Mouse (Mus musculus): ENCODE measurements around the gene Sub1. TPM values are rescaled to one million over a fixed set of nuclear protein-coding genes. Genes with fewer than 3 reads are reported as not detected.

Sub1 gene
- polyA plus RNA-seq, 2 experiments: 226 to 728 TPM

- Histone ChIP-seq H3K4me3 (replicated peaks; ENCODE audit: low read length) (no peak overlapping the region), H3K27me3 (ENCODE audit: control insufficient read depth, insufficient read depth, low read length) (no peaks in the 10 kb centered on the region), H3K36me3 (ENCODE audit: control insufficient read depth, insufficient read depth, low read length) (peaks cover 64% of the 10 kb centered on the region), H3K27ac (replicated peaks; ENCODE audit: low read depth, low read length) (no peak overlapping the region), H3K4me2 (replicated peaks; ENCODE audit: low read depth, low read length, severe bottlenecking) (no peak overlapping the region), H3K9ac (ENCODE audit: low read depth, low read length, severe bottlenecking) (no peak overlapping the region), H3K9me3 (ENCODE audit: control insufficient read depth, low read length) (no peaks in the 10 kb centered on the region), H3K4me1 (ENCODE audit: control insufficient read depth, insufficient read depth, low read length) (peaks cover 20% of the 10 kb centered on the region)
- ATAC-seq (ENCODE audit: low FRiP score, low read depth): no peak
- WGBS: 70% methylated on average over 3 of the region's 3 CpGs
- no peak for TF ChIP-seq POLR2A (IDR thresholded peaks at IDR 0.05; ENCODE audit: borderline replicate concordance, extremely low read depth, insufficient read depth, insufficient read length)
- peak; percentile 41 for DNase-seq (ENCODE audit: low spot score)
Measured at GRCm38 (mm10) chr15:11991552-11992113, 5.2 kb downstream of the Sub1 start.

- no peak overlapping the region for H3K4me3 ChIP-seq (replicated peaks; ENCODE audit: low read length)
- 93% methylated on average over 4 of the region's 4 CpGs for WGBS
- no peaks in the 10 kb centered on the region for H3K27me3 ChIP-seq (ENCODE audit: control insufficient read depth, insufficient read depth, low read length)
- no peak overlapping the region for H3K4me2 ChIP-seq (replicated peaks; ENCODE audit: low read depth, low read length, severe bottlenecking)
- no peak overlapping the region for H3K9ac ChIP-seq (ENCODE audit: low read depth, low read length, severe bottlenecking)
- peaks cover 92% of the 10 kb centered on the region for H3K36me3 ChIP-seq (ENCODE audit: control insufficient read depth, insufficient read depth, low read length)
- ATAC-seq (ENCODE audit: low FRiP score, low read depth) (no peak), DNase-seq (ENCODE audit: low spot score) (no peak)
- H3K9me3 ChIP-seq (ENCODE audit: control insufficient read depth, low read length): no peaks in the 10 kb centered on the region
- no peak for TF ChIP-seq POLR2A (IDR thresholded peaks at IDR 0.05; ENCODE audit: borderline replicate concordance, extremely low read depth, insufficient read depth, insufficient read length)
- peaks cover 5% of the 10 kb centered on the region for H3K4me1 ChIP-seq (ENCODE audit: control insufficient read depth, insufficient read depth, low read length)
- H3K27ac ChIP-seq (replicated peaks; ENCODE audit: low read depth, low read length): no peak overlapping the region
Measured at GRCm38 (mm10) chr15:11988580-11988979, 8.2 kb downstream of the Sub1 start.

- no peaks in the 10 kb centered on the region for H3K9me3 ChIP-seq (ENCODE audit: control insufficient read depth, low read length)
- no peak overlapping the region for H3K27ac ChIP-seq (replicated peaks; ENCODE audit: low read depth, low read length)
- TF ChIP-seq POLR2A (IDR thresholded peaks at IDR 0.05; ENCODE audit: borderline replicate concordance, extremely low read depth, insufficient read depth, insufficient read length): no peak
- no peaks in the 10 kb centered on the region for H3K4me1 ChIP-seq (ENCODE audit: control insufficient read depth, insufficient read depth, low read length)
- H3K36me3 ChIP-seq (ENCODE audit: control insufficient read depth, insufficient read depth, low read length): peaks cover 91% of the 10 kb centered on the region
- no peak for ATAC-seq (ENCODE audit: low FRiP score, low read depth)
- H3K4me3 ChIP-seq (replicated peaks; ENCODE audit: low read length): no peak overlapping the region
- H3K9ac ChIP-seq (ENCODE audit: low read depth, low read length, severe bottlenecking): no peak overlapping the region
- DNase-seq (ENCODE audit: low spot score): no peak
- 68% methylated on average over 2 of the region's 2 CpGs for WGBS
- no peak overlapping the region for H3K4me2 ChIP-seq (replicated peaks; ENCODE audit: low read depth, low read length, severe bottlenecking)
- no peaks in the 10 kb centered on the region for H3K27me3 ChIP-seq (ENCODE audit: control insufficient read depth, insufficient read depth, low read length)
Measured at GRCm38 (mm10) chr15:11987892-11988291, 8.9 kb downstream of the Sub1 start.

GRCm38 (mm10) chr15:11981985-11982384, 14.8 kb downstream of the Sub1 start:
- DNase-seq (ENCODE audit: low spot score) (no peak), ATAC-seq (ENCODE audit: low FRiP score, low read depth) (no peak)
- no peak overlapping the region for H3K27ac ChIP-seq (replicated peaks; ENCODE audit: low read depth, low read length)
- H3K27me3 ChIP-seq (ENCODE audit: control insufficient read depth, insufficient read depth, low read length): no peaks in the 10 kb centered on the region
- no peaks in the 10 kb centered on the region for H3K4me1 ChIP-seq (ENCODE audit: control insufficient read depth, insufficient read depth, low read length)
- 89% methylated on average over 2 of the region's 2 CpGs for WGBS
- no peak overlapping the region for H3K9ac ChIP-seq (ENCODE audit: low read depth, low read length, severe bottlenecking)
- TF ChIP-seq POLR2A (IDR thresholded peaks at IDR 0.05; ENCODE audit: borderline replicate concordance, extremely low read depth, insufficient read depth, insufficient read length): no peak
- H3K9me3 ChIP-seq (ENCODE audit: control insufficient read depth, low read length): no peaks in the 10 kb centered on the region
- no peak overlapping the region for H3K4me3 ChIP-seq (replicated peaks; ENCODE audit: low read length)
- peaks cover 77% of the 10 kb centered on the region for H3K36me3 ChIP-seq (ENCODE audit: control insufficient read depth, insufficient read depth, low read length)
- H3K4me2 ChIP-seq (replicated peaks; ENCODE audit: low read depth, low read length, severe bottlenecking): no peak overlapping the region

- H3K27ac ChIP-seq (replicated peaks; ENCODE audit: low read depth, low read length): no peak overlapping the region
- H3K36me3 ChIP-seq (ENCODE audit: control insufficient read depth, insufficient read depth, low read length): peaks cover 72% of the 10 kb centered on the region
- ATAC-seq (ENCODE audit: low FRiP score, low read depth) (no peak), DNase-seq (ENCODE audit: low spot score) (no peak)
- H3K9me3 ChIP-seq (ENCODE audit: control insufficient read depth, low read length): no peaks in the 10 kb centered on the region
- no peak overlapping the region for H3K4me2 ChIP-seq (replicated peaks; ENCODE audit: low read depth, low read length, severe bottlenecking)
- no peaks in the 10 kb centered on the region for H3K27me3 ChIP-seq (ENCODE audit: control insufficient read depth, insufficient read depth, low read length)
- H3K4me3 ChIP-seq (replicated peaks; ENCODE audit: low read length): no peak overlapping the region
- no peak overlapping the region for H3K9ac ChIP-seq (ENCODE audit: low read depth, low read length, severe bottlenecking)
- no peak for TF ChIP-seq POLR2A (IDR thresholded peaks at IDR 0.05; ENCODE audit: borderline replicate concordance, extremely low read depth, insufficient read depth, insufficient read length)
- H3K4me1 ChIP-seq (ENCODE audit: control insufficient read depth, insufficient read depth, low read length): no peaks in the 10 kb centered on the region
- 92% methylated on average over 8 of the region's 8 CpGs for WGBS
Measured at GRCm38 (mm10) chr15:11981501-11981900, 15.3 kb downstream of the Sub1 start.

GRCm38 (mm10) chr15:11978175-11978574, 18.6 kb downstream of the Sub1 start:
- H3K4me2 ChIP-seq (replicated peaks; ENCODE audit: low read depth, low read length, severe bottlenecking): no peak overlapping the region
- no peak for TF ChIP-seq POLR2A (IDR thresholded peaks at IDR 0.05; ENCODE audit: borderline replicate concordance, extremely low read depth, insufficient read depth, insufficient read length)
- no peak overlapping the region for H3K4me3 ChIP-seq (replicated peaks; ENCODE audit: low read length)
- no peak overlapping the region for H3K27ac ChIP-seq (replicated peaks; ENCODE audit: low read depth, low read length)
- ATAC-seq (ENCODE audit: low FRiP score, low read depth) (no peak), DNase-seq (ENCODE audit: low spot score) (no peak)
- no peaks in the 10 kb centered on the region for H3K4me1 ChIP-seq (ENCODE audit: control insufficient read depth, insufficient read depth, low read length)
- H3K36me3 ChIP-seq (ENCODE audit: control insufficient read depth, insufficient read depth, low read length): peaks cover 41% of the 10 kb centered on the region
- H3K9me3 ChIP-seq (ENCODE audit: control insufficient read depth, low read length): no peaks in the 10 kb centered on the region
- H3K27me3 ChIP-seq (ENCODE audit: control insufficient read depth, insufficient read depth, low read length): no peaks in the 10 kb centered on the region
- no peak overlapping the region for H3K9ac ChIP-seq (ENCODE audit: low read depth, low read length, severe bottlenecking)
- 77% methylated on average over 2 of the region's 2 CpGs for WGBS
